Mouse (Mus musculus) ZHBTc4 (cell line): Measurements from ENCODE around the gene Fam107b.
"Not testable (repeated sequence)": the region's sequence is repeated elsewhere in the genome, so short reads cannot be mapped to it uniquely, and the experiment has no call there.

Experiments used
- DNase-seq: peaks from one replicate; pipeline ENCODE4 v3.0.0-alpha.2; 2011; ENCODE audit warnings: low read depth, low spot score

Gene Fam107b

DNA sequence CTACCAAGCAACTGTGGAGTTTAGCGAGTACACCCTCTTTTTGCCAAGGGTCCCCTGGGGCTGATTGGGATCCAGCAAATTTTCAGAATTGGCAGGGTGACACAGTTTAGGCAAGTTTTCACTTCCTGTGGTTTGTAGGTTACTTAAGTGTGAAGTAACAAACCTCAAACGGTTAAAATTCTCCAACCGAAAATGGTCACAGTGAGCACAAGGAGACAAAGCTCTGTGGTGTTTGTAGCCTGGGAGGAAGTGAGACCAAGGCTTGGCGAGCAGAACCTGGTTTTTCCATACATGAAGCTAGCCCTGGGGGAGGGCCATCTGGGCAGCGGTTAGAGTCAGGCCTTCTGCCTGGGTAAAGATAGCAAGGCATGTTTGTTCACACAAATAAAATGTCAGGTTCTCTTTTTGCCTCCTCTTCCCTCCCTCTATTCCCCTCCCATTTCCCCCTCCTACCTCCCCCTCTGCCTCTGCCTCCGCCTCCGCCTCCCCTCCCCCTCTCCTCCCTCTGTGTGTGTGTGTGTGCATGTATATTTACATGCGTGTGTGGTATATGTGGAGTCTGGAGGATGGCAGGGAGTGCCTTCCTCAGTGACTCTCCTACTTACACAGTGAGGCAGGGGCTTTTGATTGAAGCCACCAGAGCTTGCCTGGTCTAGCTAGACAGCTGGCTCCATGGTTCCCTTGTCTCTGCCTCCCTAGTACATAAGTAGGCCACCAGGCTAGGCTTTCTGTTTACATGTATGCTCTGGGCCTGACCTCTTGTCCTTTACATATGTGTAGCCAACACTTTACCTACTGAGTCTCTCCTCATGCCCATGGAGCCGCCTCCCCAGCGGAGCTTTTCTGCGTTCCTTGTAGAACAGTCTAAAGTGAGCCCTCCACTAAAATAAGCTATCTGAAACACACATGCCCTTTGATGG, 87.8 kb downstream of the Fam107b start:
- DNase-seq, result no peak

DNA sequence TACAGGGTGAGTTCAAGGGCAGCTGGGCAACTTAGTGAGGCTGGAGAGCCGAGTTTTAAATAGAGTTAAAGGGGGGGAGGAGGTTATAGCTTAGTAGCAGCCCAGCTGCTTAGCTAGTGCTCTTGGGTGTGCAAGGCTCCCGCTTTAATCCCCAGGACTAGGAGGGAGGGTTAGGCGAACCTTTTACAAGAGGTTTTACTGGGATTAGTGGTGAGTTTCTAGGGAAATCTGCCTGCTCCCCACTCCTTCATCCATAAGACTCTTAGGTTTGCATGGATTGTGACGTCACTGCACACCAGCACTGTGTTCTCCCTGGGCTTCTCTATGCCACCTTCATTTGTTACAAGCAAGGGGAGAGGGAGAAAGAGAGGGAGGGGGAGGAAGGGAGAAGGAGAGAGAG, 88.6 kb downstream of the Fam107b start:
- no peak for DNase-seq

DNA sequence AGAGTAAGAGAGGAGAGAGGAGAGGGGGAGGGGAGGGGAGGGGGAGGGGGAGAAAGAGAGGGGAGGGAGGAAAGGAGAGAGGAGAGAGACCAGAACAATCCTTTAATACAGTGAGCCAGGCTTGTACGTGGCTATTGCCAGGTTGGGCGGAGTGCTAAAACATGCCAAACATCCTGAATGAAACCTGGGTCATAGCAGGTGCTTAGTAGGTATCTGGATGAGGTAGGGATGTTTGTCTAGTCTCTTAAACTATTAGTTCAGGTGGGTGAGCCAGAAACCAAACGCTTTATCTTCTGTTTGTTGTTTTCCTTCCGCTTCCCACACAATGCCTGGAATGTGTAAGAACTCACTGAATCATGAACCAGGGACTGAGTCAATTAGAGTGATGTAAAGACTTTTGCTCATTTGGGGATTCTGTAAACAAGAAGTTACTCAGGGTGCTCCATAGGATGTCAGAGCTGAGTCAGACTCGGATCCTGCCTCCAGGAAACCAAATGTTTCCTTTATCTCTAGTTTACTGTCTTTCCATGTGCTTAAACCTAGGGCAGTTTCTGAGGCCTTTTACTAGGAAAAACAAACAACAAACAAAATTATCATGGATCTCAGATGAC, 89.1 kb downstream of the Fam107b start:
- DNase-seq, result no peak

DNA sequence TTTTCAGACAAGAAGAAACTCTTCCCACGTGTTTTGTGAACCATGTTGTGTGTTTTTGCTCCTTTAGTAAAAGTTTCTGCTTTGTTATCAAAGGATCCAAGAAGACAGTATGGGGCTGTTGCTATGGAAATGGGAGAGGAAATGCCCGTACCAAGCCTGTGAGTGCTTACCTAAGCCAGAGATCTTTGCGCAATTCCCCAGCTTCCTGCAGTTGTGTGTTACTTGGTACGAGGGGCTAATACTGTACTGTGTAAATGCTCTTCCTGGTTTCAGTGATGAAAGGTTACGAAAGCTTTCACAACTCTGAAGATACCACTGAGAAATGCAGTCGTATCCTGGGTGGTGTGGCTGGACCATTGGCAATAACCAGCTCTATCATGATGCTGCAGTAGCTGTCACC, 93.8 kb downstream of the Fam107b start:
- no peak for DNase-seq

DNA sequence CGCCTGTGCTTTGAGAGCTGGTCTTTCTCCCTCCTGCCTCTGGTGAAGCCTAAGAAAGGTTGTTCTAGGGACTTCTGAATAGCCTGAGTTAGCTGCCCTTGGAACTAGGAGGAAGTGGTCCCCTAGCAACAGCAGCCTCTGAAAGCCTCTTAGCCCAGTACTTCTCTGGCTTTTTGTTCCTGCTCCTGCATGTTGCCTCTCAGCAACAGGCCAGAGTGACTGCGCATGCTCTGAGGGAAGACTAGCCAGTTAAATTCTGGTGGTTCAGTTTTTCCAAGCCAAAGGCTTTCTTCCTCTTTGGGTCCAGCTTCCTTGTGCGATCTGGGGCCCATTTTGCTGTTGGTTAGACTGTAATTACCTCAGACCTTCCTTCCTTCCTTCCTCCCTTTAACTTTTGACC, 98.4 kb downstream of the Fam107b start:
- peak; percentile 57 for DNase-seq

DNA sequence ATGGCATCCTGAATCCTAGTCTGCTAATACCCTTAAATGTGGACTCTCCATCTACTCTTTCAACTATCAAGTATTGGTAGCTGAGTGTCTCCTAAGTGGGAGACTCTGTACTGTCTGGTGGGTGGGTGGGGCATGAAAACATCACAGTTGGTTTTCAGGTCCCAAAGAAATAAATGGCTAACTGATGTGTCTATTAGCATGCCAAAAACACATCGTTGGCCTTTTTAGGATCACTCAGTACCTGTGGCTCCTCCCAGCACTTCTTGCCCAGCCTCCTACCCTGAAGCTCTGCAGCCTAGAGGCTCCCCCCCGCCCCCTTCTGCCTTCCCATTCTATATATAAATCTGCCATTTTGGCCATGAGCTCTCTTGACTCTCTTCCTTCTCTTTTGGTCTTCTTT, 99.4 kb downstream of the Fam107b start:
- peak; percentile 79 for DNase-seq

DNA sequence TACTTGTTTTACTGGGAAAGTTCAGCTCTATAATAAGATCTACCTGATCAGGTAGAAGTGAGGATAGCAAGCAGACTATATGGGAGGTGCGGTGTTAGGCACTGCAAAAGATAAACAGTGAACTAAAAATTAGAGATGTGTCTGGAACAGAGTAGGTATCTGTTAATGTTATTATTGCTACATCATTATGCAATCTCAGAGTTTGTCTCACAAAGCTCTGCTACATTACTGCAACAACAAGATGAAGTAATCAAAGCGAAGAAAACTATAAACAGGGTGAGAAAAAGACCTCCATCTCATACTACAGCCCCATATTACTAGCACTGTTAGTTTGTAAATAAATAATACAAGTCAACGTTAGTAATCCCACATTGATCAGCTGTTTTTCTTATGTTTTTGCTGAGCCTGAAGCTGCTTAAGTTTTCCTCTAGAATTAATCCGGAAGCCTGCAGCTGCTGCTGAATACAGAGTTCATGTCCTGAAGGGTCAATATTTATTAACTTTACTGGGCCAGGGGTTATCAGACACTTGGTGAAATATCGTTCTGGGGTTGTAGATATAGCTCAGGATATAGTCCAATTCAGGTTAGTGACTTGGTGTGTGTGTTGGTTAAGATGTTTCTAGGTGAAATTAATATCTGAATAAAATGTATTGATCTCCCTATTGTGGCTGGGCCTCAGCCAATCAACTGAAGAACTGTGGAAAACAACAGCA, 102.5 kb downstream of the Fam107b start:
- no peak for DNase-seq

DNA sequence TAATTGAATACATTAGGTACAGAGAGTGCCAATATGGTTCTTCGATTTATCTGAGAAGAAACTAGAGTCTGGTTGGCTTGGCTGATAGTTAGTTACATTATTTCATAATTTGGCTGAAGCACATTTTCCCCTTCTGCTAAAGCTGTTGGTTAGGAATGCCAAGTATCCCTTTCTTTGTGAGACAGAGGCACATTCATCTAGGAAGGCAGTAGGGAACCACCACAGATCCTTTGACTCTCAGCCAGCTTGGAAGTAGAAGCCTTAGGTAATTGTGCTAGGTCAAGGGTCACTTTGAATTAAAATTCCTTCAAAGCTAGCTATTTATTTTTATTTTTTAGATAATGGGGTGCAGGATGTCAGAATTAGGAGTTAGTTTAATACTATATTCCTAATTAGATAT, 105.2 kb downstream of the Fam107b start:
- no peak for DNase-seq

DNA sequence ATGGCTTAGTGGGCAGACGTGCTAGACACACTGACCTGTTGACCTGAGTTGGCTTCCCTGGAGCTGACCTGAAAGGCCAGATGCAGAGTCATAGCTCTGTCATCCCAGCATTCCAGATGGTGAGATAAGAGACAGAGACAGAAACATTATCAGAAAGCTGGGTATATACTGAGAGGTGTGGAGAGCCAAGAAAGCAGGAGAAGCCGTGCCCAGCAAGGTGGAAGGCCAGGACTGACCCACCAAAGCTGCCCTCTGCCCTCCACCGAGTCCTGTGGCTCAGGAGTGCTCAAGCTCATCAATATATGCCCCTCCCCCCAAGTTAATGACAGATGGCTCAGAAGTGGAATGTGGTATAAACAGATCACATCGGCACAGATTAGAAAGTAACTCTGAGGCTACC, 112.4 kb downstream of the Fam107b start:
- no peak for DNase-seq

DNA sequence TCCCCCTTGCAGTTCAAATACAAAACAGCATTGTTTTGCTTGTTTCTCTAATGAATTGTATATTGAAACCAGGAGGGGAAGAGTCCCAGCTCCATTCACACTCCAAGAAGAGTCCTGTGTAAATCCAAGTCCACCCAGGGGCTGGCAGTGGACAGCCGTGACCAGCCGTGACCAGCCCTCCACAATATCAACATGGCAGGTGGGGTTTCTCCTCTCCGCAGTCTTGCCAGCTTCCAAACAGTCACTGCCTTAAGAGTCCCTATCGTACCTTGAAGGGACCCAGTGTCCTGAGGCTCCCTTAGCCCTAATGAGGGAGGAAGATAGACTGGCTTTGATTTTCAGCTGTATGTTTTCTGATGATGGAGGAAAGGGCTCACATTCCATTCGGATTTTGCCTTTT, 113.1 kb downstream of the Fam107b start:
- no peak for DNase-seq

DNA sequence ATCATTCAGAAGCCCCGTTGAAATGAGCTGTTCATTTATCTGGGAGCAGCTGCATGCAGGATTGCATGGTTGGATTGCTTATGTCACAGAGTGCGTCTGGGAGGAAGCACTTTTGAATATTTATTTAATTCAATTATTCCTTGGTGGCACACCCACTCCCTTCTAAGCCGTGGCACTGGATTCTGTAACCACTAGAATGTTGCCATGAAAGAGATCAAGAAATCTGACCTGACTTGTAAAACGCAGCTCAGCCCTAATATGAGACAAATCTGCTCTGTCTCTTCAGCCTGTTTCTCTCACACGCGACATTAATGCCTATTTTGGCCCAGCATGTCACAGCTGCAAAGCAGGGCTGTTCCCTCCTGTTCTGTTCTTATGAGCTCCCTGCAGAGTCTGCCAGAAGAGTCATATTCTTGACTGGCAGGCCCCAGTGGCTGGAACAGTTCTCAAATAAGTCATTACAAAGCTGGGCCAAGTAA, 113.5 kb downstream of the Fam107b start:
- DNase-seq, result no peak

DNA sequence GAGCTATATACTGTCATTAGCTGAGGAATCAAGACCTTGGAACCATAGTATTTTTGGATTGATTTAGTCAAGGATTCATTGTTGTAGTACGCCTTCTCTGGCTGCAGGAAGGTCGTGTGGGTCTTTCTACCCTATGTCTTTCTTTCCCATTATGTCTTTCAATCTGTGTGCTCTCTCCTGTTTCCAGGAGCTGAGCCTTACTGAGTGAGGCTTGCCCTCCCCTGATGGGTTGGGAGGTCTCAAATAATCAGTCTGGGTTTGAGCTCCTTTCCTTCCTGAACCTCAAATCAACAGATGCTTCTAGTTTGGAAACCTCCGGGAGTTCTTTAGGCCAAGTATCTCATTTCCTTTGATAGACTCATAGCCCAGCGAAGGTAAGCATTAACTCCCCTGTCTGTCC, 119.9 kb downstream of the Fam107b start:
- no peak for DNase-seq

DNA sequence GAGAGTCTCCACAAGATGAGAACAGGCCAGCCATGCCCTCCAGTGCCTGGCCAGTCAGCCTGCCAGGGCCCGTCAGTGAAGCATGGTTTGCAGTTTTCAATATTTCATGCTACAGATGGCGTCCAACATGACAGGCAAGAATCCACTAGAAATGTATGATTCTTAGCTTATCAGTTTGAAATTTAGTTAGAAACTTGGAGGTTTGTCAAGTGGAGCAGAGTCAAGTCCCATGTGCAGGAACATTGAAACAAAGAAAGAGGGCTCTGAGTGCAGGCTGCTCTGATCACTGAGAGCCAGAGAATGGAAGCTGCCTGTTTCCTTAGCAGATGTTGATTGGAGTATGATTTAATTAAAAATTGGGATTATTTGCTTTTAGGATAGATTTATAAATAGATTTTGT, 122.5 kb downstream of the Fam107b start:
- DNase-seq, result no peak

DNA sequence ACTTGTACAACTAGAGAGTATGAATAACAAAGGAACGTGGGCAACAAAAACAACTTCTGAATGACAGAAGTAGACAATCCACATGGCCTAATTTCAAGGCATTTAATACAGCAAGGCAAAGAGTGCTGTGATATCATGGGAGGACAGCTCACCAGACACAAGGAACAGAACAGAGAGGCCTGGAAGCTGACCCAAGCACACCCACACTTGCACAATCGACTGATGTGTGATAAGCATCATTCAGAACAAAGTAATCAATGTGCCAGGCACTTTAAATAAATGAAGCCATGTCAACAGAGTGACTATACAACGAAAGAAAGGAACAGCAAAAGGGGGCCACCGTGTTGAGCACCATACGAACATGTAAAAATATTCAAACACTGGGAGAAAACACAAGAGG, 125.6 kb downstream of the Fam107b start:
- DNase-seq, result peak; percentile 5

DNA sequence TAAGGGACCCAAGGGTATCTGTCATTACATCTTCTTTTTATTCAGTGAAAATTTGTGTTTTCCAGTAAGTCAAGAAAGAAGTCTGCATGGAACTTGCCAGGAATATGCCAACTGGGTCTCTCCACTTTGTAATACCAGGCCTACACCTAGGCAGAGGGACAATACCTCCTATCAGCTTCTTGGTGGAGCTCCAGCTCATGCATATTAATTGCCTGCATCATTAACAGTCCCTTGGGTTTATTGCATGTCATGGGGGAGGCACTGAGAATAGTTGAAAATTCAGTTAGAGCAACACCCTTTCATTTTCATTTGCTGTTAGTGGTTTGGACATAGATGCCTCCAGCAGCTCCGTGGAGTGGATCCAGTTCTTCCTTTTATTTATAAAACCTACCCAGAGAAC, 130.1 kb downstream of the Fam107b start:
- no peak for DNase-seq

DNA sequence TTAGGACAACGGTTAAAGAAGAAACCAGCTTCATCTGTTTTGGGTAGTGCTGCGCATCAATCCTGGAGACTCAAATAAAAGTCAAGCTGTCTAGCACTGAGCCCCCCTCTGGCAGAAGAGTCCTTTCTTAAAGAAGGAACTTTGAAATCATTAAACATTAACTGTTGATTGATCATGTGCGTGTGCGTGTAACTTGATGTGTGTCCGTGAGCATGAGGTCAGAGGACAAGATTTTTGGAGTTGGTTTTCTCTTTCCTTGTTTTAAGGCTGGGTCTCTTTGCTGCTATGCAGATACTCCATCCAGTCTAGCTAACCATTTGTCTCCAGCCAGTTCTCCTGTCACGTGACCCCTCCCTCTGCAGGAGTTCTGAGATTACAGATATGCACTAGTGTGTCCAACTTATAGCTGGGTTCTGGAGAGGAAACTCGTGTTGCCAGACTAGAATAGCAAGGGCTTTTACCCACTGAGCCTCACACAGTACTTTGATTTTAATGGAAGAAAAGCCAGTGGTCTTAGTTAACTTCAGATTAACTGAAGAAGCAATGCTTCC, 132.4 kb downstream of the Fam107b start:
- DNase-seq, result no peak

DNA sequence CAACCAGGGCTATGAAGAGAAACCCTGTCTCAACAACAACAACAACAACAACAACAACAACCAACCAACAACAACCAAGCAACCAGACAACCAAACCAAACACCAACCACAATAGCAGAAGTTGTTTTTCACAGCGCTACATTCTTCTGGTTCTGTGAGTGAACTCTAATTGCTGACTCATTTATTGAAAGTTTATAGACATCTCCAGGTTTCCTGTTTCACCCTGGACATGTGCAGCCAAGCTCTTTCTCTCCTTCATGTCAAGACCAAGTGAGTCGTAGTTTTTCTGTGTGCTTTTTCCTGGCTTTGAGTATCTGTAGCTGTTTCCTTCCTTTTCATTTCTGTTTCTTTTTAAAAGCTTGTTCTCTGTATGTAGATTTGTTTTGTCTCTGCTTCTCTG, 133.5 kb downstream of the Fam107b start:
- no peak for DNase-seq

DNA sequence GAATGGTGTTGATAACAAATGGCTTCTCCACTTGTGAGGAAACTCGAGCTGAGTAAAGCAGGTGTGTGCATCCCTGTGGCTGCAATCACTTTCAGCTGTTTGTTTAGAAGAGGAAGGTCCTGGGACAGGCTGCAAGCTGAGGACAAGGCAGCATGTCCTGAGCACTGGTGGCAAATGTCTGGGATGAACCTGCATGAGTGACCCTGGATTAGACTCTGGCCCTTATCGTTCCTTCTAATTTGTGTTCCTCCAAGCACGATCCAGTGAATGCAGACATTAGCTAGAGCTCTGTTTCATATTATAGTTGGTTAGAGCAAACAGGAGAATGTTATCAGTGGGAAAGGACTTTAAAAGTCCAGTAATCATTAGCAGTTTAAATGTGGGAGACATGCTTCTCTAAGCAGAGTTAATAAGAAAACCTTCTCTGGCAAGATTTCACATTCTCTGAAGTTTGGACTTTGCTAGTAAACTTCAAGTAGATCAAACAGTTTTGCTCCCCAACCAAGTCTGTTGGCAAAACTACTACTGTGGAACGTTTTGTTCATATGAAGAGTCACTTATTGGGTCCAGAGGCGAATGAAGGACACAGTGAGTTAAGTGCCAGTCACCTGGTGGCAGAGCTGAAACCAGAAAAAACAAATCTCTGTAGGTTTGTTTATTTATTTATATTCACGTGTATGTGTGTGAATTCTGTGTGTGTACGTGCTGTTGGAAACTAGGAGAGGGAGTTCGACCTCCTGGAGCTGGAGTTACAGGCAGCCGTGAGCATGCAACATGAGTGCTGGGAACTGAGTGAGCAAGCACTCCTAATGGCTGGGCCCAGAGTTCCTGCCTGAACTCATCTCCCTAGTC, 134.2 kb downstream of the Fam107b start:
- DNase-seq, result no peak

DNA sequence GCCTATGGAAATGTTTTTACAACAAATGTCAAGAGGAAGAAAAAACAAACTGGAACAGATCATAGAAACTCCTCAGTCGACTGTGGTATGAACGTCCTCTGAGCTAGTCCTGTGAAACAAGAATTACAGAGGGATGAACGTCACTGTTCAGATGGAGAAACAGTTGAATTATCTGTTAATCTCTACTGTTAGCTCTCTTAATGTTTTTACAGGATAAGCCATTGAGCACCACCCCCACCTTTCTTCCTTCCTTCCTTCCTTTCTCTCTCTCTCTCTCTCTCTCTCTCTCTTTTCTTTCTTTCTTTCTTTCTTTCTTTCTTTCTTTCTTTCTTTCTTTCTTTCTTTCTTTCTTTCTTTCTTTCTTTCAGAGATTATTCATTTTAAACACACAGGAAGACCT, 135.0 kb downstream of the Fam107b start:
- not testable (repeated sequence) for DNase-seq

DNA sequence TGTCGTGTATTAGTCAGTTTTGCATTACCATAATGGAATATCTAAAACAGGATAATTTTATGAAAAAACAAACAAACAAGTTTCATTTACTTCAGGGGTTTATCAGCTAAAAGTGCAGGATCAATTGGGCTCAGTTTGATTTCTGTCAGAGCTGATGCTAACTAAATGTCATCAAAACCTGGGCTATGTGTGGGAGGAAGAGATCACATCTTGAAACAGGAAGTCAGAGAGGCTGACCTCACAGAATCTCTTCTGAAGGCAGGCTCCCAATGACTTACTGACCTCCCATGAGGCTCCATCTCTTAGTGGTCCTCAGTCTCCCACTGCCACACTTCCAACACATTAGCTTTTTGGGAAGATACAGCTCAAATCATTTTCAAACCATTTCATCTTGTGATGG, 136.9 kb downstream of the Fam107b start:
- no peak for DNase-seq

DNA sequence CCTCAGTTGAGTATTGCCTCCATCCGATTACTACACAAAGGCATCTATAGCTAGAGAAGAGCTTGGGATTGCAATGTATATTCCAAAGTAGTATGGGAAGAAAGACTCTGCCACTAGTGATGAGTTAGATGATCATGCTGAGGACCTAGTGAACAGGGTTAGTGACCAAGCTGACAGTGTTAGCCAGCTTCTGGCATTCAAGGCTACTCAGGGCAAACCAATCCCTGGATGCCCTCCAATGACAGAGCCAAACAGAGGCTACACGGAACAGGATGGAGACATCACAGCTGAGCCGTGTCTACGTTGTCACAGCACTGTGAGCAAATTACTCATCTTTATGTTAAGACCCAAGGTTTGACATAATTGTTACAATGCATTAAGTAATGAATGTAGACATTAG, 138.3 kb downstream of the Fam107b start:
- DNase-seq, result no peak
